Mouse (Mus musculus) olfactory bulb, adult 2 months (tissue): ENCODE measurements around the gene Traip.

Experiments used
- CTCF ChIP-seq: fragments of 200-500 bp; IDR thresholded peaks from 2 replicates; pipeline ENCODE4 v1.5.1; 2012; ENCODE audit warnings: low read depth, mild to moderate bottlenecking, low read length, moderate library complexity; ENCODE audit not compliant: insufficient read depth
- POLR2A ChIP-seq: fragments of 200-500 bp; IDR thresholded peaks from 2 replicates; pipeline ENCODE4 v1.6.1; 2012; ENCODE audit warnings: mild to moderate bottlenecking, low read depth, low read length, moderate library complexity; ENCODE audit not compliant: insufficient read depth

- TF ChIP-seq POLR2A (no peak), CTCF (no peak)
Observed at GRCm38 (mm10) chr9:107961351-107961762, 11.4 kb downstream of the Traip start.
